Mouse (Mus musculus): ENCODE measurements at regions not wholly inside any gene's neighbourhood (a gene's known extent, or its start where the extent isn't known, plus 50 kb on each side); places are given as distances from the start of the nearest gene placed in this dataset.

GRCm38 (mm10) chr4:54704696-54705095 lies 240.2 kb upstream of the Zfp462 start:
- DNase-seq (ENCODE audit: extremely low read depth, low read depth) = no peak

- DNase-seq (ENCODE audit: extremely low read depth, low read depth) = no peak
Observed at GRCm38 (mm10) chr4:54709751-54710150, 235.1 kb upstream of the Zfp462 start.

GRCm38 (mm10) chr4:54712929-54713328 lies 231.9 kb upstream of the Zfp462 start:
- DNase-seq (ENCODE audit: extremely low read depth, low read depth) = no peak

GRCm38 (mm10) chr4:54714612-54715342 lies 230.1 kb upstream of the Zfp462 start:
- DNase-seq (ENCODE audit: extremely low read depth, low read depth) = peak; percentile 6

GRCm38 (mm10) chr4:54718083-54718482 lies 226.8 kb upstream of the Zfp462 start:
- no peak for DNase-seq (ENCODE audit: extremely low read depth, low read depth)

- no peak for DNase-seq (ENCODE audit: extremely low read depth, low read depth)
Observed at GRCm38 (mm10) chr4:54739001-54739400, 205.8 kb upstream of the Zfp462 start.

GRCm38 (mm10) chr4:54751458-54751857 lies 193.4 kb upstream of the Zfp462 start:
- DNase-seq (ENCODE audit: extremely low read depth, low read depth) = no peak

GRCm38 (mm10) chr4:54756441-54756840 lies 188.4 kb upstream of the Zfp462 start:
- DNase-seq (ENCODE audit: extremely low read depth, low read depth) = no peak

GRCm38 (mm10) chr4:54757715-54758500 lies 186.9 kb upstream of the Zfp462 start:
- no peak for DNase-seq (ENCODE audit: extremely low read depth, low read depth)

GRCm38 (mm10) chr4:54758501-54758829 lies 186.4 kb upstream of the Zfp462 start:
- DNase-seq (ENCODE audit: extremely low read depth, low read depth) = no peak

- DNase-seq (ENCODE audit: extremely low read depth, low read depth) = no peak
Observed at GRCm38 (mm10) chr4:54761257-54761656, 183.6 kb upstream of the Zfp462 start.

GRCm38 (mm10) chr4:54765045-54765444 lies 179.8 kb upstream of the Zfp462 start:
- DNase-seq (ENCODE audit: extremely low read depth, low read depth) = no peak

GRCm38 (mm10) chr4:54767506-54768200 lies 177.2 kb upstream of the Zfp462 start:
- no peak for DNase-seq (ENCODE audit: extremely low read depth, low read depth)

- DNase-seq (ENCODE audit: extremely low read depth, low read depth) = no peak
Observed at GRCm38 (mm10) chr4:54768836-54769235, 176.0 kb upstream of the Zfp462 start.

GRCm38 (mm10) chr4:54774066-54774465 lies 170.8 kb upstream of the Zfp462 start:
- no peak for DNase-seq (ENCODE audit: extremely low read depth, low read depth)

- no peak for DNase-seq (ENCODE audit: extremely low read depth, low read depth)
Observed at GRCm38 (mm10) chr4:54774717-54775116, 170.1 kb upstream of the Zfp462 start.

- no peak for DNase-seq (ENCODE audit: extremely low read depth, low read depth)
Observed at GRCm38 (mm10) chr4:54780511-54780910, 164.3 kb upstream of the Zfp462 start.

- DNase-seq (ENCODE audit: extremely low read depth, low read depth) = no peak
Observed at GRCm38 (mm10) chr4:54791217-54791742, 153.6 kb upstream of the Zfp462 start.

- no peak for DNase-seq (ENCODE audit: extremely low read depth, low read depth)
Observed at GRCm38 (mm10) chr4:54793857-54794256, 151.0 kb upstream of the Zfp462 start.

GRCm38 (mm10) chr4:54795246-54795645 lies 149.6 kb upstream of the Zfp462 start:
- no peak for DNase-seq (ENCODE audit: extremely low read depth, low read depth)

- DNase-seq (ENCODE audit: extremely low read depth, low read depth) = no peak
Observed at GRCm38 (mm10) chr4:54798523-54798922, 146.3 kb upstream of the Zfp462 start.

- no peak for DNase-seq (ENCODE audit: extremely low read depth, low read depth)
Observed at GRCm38 (mm10) chr4:54811163-54811562, 133.7 kb upstream of the Zfp462 start.

All from MEL-GATA-1-ER (cell line).